Mouse (Mus musculus): ENCODE results near the gene Mlxipl.

DNA sequence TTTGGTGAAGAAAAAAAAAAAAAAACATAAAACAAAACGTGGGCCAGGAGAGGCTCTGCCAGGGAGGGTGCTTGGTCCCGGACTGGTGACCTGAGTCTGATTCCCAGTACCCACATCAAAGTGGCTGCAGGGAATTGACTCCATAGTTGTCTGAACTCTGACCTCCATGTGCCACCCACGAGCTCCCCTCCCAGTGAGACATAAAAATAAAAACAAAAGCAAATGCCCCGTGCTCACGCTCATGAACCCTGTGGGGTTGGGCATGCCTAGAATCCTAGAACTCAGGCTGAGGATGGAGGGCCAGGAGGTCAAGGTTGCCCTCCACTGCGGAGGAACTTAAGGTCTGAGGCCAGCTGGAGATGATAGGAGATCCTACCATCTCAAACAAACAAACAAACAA is 19.3 kb downstream of the Mlxipl start:
- TF ChIP-seq EP300 (IDR thresholded peaks at IDR 0.05; ENCODE audit: low read depth) (no peak), CTCF (IDR thresholded peaks at IDR 0.05; ENCODE audit: low read depth) (no peak)
